Mouse (Mus musculus) testis, adult 2 months (tissue): ENCODE data around the gene Hsp90ab1.

ENCODE experiments used
- CTCF ChIP-seq: fragments of 200-500 bp; IDR thresholded peaks from 2 replicates; pipeline ENCODE4 v1.5.1; 2012; ENCODE audit warnings: low read depth, mild to moderate bottlenecking, inconsistent platforms, low read length, moderate library complexity; ENCODE audit not compliant: control insufficient read depth, insufficient read depth, insufficient replicate concordance
- POLR2A ChIP-seq: fragments of 200-500 bp; IDR thresholded peaks from 2 replicates; pipeline ENCODE4 v1.6.1; 2012; ENCODE audit warnings: low read depth, mild to moderate bottlenecking, inconsistent platforms, low read length, moderate library complexity; ENCODE audit not compliant: control insufficient read depth

GRCm38 (mm10) chr17:45580958-45581477, 7.9 kb upstream of the Hsp90ab1 start:
- TF ChIP-seq CTCF (no peak), POLR2A (no peak)
